In the genomic region with DNA sequence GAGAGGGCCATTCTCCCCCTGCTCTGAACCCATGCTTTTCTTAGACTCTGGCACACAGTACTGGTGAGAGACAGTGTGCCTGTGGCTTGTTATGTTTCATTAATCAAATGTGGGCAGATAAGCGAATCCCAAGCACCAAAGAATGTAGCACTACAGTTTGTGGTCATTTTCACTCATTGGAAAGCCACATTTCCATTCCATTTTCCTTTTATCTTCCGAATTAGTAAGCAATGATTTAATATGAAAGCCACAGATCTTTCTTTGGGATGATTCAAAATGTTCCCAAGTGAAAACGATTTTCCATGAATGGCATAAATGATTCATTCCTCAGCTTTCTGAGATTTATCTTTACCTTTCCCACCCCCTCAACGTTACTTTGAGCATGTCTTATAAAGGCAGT, we compare ENCODE assay signal across 16 mouse cellular contexts.
"Had no signal": no experiment of that assay in that cellular context is flagged by ENCODE, and none has a peak within 500 bp of the region (broad histone marks: within the 10 kb centered on the region; RNA-seq: fewer than 3 reads in every experiment).

No protein-coding gene starts in this region.

- H3K9ac ChIP-seq: neural tube, embryonic 13.5 days; neural tube, embryonic 15.5 days; stomach, embryonic 15.5 days had no signal

- H3K4me1 ChIP-seq: neural tube, embryonic 13.5 days; neural tube, embryonic 15.5 days; stomach, embryonic 15.5 days had no signal

- H3K27me3 ChIP-seq: neural tube, embryonic 13.5 days; neural tube, embryonic 15.5 days; stomach, embryonic 15.5 days had no signal

- DNase-seq: retina, postnatal 1 day; right cerebral cortex, adult 18-20 months; right cerebral cortex, postnatal 14 days; right cerebral cortex, postnatal 25 days; right cerebral cortex, postnatal 4 days; spleen, adult 18-20 months; thymus, adult 18-20 months; thymus, adult 2 months; thymus, postnatal 14 days; thymus, postnatal 25 days; thymus, postnatal 36 days; thymus, postnatal 4 days had no signal

- H3K36me3 ChIP-seq: neural tube, embryonic 13.5 days; neural tube, embryonic 15.5 days; stomach, embryonic 15.5 days had no signal

- H3K4me2 ChIP-seq: neural tube, embryonic 13.5 days; neural tube, embryonic 15.5 days; stomach, embryonic 15.5 days had no signal

- H3K27ac ChIP-seq: neural tube, embryonic 13.5 days; neural tube, embryonic 15.5 days; stomach, embryonic 15.5 days; stomach, postnatal 0 days had no signal

- H3K9me3 ChIP-seq: neural tube, embryonic 13.5 days; neural tube, embryonic 15.5 days; stomach, embryonic 15.5 days had no signal

- H3K4me3 ChIP-seq: neural tube, embryonic 13.5 days; neural tube, embryonic 15.5 days; stomach, embryonic 15.5 days had no signal
